Mouse (Mus musculus) ovary, postnatal 14 days (tissue): ENCODE data around the gene Ndufs4.

Source experiments
- DNase-seq: peaks from one replicate; pipeline ENCODE4 v3.0.0; 2022; ENCODE audit warnings: low spot score

Ndufs4 gene

DNA sequence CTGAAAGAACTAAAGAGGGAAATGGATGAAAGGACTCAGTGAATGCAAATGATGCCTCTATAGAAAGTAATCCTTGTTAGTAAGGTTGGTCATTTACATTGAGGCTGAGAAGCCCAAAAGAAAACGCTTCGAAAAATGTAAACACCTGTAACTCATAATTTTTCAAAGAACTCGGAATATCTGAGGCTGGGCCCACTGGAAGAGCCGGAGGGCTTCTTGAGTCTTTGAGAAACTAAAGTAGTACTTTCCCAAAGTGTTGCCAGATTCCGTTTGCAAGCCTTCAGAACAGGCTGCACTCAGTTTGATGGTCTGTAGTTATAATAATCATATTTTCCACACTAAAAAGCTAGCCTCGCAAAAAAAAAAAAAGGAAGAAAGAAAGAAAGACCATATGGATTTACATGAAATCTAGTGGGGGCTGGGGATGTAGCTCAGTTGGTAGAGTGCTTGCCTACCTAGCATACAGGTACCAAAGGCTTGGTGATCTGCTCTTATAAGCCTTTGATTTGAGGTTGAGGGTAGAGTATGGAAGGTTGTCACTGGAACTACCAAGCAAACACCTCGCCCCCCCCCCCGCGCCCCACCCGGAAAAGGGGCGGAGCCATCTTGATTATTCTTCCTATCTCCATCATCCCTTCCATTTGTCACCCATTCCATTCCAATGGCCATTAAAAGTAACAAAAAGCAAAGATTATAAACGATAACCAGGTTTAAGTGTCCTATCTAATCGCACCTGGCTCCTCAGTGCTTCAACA lies at the start of gene Ndufs4:
Gene Ndufs4, minus strand, starts transcription at position 48 of the 755 bp plus-strand sequence.
- DNase-seq = no peak

DNA sequence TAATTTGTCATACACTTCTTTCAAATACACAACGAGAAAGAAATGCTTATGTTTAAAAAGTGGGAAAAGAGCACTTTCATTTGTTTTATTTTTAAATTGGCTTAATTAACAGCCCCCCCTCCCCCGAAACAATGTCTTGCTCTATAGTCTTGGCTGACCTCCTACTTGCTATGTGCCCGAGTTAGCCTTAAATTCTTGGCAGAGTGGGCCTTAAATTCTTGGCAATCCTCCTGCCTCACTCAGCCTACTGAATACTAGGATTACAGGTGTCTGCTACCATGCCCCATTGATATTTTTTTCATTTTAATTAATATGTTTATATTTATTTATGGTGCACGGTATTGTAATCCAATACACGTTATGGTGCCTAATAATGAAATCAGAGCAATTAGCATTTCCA lies 44.4 kb upstream of the Ndufs4 start:
- DNase-seq = no peak

DNA sequence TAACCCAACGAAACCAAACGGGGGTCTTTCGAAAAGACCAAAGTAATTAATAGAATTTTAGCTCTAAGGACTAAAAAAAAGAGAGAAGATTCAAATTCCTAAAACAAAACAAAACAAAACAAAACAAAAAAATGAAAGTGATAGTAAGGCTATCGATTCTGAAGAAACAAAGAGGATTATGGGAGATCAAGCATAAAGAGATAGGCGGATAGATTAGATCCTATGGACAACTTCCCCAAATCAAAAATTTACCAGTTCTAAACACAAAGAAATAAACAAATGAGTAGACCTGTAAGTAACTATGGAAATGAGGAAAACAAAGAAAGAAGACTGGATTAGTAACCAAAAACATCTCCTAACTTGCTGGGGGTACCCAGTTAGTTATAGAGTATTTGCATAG lies 37.2 kb upstream of the Ndufs4 start:
- no peak for DNase-seq

DNA sequence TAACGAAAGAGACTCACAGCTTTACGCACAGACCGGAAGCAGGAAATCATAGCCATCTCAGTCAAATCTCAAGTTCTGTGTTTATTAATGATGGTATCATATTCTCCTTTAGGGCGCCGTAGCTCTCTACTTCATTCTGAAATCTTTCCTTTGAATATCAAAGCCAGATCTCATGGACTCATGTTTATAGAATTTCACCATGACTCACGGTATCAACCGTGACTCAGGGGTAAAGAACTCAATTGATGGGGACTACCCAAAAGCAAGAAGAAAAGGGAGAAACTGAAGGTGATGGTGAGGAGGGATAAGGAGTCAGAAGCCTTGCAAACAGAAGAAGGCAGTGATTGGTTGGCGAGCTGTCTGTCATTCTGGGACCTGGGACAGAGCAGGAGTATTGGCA lies 32.2 kb upstream of the Ndufs4 start:
- DNase-seq = no peak

DNA sequence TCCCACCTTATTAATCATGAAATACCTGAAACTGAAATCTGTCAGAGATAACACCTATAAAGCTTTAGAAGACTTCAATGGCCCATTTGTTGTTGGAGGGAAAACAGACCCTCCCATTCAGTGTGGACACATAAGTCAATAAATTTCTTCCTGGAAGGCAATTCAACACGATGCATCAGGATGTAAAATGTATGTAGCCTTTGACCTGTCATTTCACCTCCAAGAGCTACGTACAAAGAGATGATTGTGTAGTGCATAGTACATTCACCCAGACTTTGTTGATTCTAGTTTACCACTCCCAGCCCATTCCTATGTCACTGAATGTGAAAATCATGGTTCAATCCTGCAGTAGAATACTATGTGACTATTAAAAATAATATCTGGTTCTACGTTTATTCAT lies 31.3 kb upstream of the Ndufs4 start:
- no peak for DNase-seq

DNA sequence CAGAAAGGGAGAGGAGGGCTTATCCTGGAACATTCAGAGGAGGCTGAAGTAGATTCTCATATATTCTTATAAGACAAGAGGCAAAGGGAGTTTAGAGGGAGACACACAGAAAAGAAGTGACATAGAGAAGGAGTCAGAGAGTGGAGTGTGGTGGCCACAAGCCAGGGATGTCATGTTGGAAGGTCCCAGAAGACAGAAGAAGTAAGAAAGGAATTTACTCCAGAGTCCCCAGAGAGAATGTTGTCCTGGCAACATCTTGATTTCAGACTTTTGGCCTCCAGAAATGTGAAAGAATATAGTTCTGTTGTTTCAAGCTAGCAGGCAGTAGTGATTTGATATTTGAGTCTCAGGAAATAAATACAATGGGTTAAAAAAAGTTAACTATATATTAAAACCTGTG lies 24.3 kb upstream of the Ndufs4 start:
- DNase-seq = no peak

DNA sequence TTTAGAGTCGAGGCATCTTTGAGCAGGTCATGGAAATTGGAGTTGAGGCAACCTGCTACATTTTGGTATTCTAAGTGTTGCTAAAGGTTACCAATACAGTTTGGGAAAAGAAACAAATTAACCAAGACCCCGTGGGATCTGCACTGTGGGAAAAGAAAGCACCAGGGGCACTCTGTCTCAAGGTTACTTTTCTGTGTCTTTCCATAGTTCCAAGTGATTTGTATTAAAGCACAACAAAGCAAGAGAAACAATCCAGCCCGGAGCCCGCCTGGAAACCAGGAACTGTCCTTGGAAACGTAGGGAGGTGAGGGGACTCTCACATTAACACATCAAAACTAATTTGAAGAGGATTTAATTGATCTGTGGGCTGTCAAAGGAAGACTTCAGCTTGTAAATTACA lies 18.8 kb upstream of the Ndufs4 start:
- no peak for DNase-seq

DNA sequence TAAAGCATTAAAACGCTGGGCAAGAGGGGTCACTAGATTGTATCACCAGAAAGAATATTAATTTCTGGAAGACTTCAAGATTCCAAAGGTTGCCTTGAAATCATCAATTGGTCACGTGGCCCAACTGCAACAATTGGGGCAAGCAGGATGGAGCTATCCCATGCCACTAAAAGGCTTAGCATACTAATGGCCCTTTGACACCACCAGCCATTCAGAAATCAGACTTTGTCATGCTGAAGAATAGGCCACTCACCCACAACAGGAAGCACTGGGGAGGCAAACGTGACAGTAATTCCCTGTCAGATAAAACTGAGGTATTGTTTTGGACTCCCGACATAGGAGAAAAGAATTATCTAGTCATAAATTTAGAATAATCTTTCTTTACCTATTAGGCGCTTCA lies 18.4 kb upstream of the Ndufs4 start:
- DNase-seq = no peak

GRCm38 (mm10) chr13:114405100-114405715 lies 17.1 kb upstream of the Ndufs4 start:
- DNase-seq = no peak

DNA sequence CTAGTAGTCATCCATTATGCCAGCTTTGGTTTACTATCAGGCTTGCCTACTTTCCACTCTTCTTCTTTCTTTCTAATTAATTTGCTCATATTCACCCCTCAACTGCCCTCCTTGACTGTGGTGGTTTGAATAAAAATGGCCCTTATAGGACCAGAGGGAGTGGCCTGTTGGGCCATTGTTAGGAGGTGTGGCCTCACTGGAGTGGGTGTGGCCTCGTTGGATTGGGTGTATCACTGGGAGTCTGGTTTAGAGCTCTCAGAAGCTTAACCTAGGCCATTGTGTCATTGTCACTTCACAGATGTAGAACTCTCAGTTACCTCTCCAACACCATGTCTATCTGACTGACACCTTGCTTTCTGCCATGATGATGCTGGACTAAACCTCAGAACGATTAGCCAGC lies 10.8 kb upstream of the Ndufs4 start:
- no peak for DNase-seq

GRCm38 (mm10) chr13:114397281-114397680 lies 9.2 kb upstream of the Ndufs4 start:
- no peak for DNase-seq

GRCm38 (mm10) chr13:114396863-114397262 lies 8.8 kb upstream of the Ndufs4 start:
- no peak for DNase-seq

GRCm38 (mm10) chr13:114394784-114395183 lies 6.7 kb upstream of the Ndufs4 start:
- DNase-seq = no peak

DNA sequence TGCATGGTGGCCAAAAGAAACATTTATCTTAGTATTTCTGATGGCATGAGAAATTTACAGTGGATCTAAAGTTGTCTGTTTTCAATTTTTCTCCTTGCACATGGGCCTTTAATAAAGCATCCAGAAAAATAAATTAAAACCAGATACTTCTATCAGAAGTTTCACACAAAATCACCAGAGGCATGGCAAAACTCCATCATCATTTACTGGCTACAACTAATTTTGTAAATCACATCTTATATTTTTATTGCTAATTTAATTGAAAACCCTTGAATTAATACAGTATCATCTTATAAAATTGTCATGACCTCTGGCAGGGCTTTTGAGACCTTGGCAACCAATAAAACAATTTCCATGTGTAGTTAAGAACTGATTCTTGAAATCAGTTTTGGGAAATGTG lies 4.4 kb upstream of the Ndufs4 start:
- DNase-seq = no peak

GRCm38 (mm10) chr13:114387521-114388171 lies 412 bp downstream of the Ndufs4 start:
- DNase-seq = peak; percentile 95

DNA sequence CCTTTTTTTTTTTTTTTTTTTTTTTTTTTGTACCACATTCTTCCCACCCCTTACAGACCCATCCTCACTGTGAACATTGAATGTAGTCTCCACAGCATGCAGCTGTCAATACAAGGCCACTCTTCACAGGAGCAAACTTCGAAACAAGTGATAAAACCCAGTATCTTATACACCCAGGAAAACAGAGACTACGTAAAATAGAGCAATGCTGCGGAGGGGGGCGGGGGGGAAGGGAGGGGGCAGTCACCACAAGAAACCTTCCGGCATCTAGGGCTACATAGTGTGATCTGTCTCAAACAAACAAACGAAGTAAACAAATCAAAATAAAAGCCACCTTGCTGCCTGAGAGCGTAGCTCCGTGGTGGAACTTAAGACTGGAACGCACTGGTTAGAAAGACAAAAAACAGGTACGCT lies 977 bp downstream of the Ndufs4 start:
- DNase-seq = no peak

DNA sequence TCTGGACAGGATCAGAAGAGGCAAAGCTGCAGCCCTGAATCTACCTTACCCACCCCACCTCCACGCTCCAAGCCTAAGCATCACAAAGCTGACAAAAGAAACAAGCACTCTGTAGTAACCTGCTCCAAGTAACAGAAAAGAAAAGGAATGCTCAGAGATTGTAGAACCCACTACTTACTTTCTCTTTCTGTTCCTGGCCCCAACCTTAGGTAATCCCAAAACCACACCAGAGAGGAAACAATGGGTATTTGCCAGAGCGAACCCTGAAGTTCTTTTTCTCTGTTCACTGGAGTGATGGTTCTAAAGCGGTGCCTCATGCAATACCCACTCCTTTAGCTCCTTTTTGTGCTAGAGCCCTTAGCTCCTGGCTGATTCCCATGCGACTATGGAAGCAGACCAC lies 11.5 kb downstream of the Ndufs4 start:
- no peak for DNase-seq

GRCm38 (mm10) chr13:114362086-114362485 lies 26.0 kb downstream of the Ndufs4 start:
- no peak for DNase-seq

DNA sequence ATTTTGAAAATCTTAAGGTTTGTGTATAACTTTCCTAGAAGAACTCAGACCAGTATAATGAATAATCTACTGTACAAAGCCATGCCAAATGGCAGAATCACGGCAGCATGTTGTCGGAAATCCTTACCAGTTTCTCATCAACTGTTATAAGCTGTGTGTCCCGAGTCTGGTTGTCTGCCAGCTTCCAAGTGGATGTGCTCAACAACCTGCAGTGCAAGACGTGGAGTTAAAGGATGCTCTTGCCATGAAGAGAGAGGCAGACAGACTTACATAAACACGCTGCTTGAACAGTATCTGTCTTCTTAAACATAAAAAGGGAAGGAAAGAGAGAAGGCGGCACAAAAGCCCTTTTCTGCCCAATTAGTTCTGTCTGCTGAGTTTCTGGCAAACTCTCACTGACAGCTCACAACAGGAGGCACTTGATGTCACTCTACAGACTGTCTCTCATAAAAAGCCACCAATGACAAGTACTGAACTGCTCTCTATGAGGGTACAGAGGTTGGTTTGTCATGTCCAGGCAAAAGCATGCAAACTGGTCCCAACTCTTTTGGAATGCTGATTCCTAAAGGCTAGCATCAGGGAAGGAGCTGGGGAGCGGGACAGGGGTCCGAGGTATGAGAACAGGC lies 36.6 kb downstream of the Ndufs4 start:
- no peak for DNase-seq

- DNase-seq = no peak
Measured at GRCm38 (mm10) chr13:114344979-114345712, 42.9 kb downstream of the Ndufs4 start.

DNA sequence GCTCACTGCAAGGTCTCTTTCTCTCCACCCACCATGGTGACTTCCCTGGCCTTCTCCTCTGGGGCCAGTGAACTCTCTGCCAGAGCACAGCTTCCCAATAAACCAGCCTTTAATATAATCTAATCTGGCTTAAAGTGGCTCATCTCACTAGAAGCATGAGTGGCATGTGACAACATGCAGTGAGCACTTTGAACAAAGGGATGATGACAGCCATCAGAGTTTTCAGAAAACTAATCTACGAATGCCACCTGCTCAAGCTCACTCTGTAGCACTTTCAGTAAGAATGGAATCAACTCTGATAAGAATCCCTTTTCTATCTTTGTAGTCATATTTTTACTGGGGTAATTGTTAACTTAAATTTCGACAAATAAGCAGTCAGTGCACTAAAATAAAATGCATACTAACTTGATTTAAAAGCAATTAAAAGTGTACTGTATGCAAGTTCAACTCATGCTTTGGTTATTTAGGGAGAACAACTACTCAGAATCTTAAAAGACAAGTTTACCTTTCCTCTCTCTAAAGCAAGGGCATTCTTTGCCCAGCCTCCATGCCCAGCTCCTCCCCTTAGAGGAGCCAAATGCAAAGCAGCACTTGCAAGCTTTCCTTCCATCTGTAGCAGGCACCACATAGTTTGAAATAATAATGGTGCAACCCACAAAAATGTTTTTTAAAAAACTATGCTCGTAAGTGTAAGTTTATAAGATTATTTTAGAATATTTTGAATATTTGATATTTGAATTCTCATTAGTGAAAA lies 43.7 kb downstream of the Ndufs4 start:
- DNase-seq = no peak
